In the genomic region with DNA sequence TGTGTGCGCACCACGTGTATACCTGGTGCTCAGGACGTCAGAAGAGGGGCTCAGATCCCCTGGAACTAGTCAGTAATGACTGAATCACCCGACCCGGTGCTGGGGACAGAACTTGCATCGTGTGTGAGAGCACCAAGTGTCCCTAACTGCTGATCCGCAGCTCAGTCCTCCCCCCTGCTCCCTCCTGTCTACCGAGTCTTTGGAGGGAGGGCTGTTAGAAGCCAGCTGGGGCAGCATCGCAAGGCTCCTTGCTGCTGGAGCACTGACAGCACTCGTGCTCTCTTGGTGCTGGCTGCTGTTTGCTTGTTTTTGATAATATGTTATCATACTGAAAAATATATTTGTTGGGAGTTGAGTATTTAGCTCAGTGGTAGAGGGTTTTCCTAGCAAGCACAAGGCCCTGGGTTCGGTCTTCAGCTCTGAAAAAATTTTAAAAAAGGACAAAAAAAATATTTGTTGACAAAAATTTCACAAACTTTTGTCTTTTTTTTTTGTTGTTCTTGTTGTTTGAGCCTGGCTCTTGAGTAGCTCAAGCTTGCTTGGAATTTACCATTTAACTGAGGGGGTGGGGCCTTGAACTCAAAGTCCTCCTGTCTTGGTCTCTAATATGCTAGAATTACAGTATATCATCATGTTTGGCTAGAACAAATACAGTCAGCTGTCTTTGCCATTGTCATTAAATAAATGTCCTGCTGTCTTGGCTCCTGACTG, we compare ENCODE assay signal across 14 mouse cellular contexts.
A peak's percentile ranks its signal among the peaks of the same experiment; 100 is the strongest.
DNase-seq lines count a peak whose midpoint lies in the region; ATAC-seq and TF ChIP-seq lines count a peak whose summit lies in the region.
"Had no signal": no experiment of that assay in that cellular context is flagged by ENCODE, and none has a peak within 500 bp of the region (broad histone marks: within the 10 kb centered on the region; RNA-seq: fewer than 3 reads in every experiment).

No protein-coding gene starts in this region.

- TF ChIP-seq CTCF in left cerebral cortex, adult 2 months (IDR thresholded peaks at IDR 0.05), result no peak

- no peak overlapping the region for H3K27ac ChIP-seq in heart, embryonic 16.5 days (ENCODE audit: low read length)
- H3K27ac ChIP-seq in heart, embryonic 12.5 days (ENCODE audit: poor library complexity, severe bottlenecking), result no peak overlapping the region
- peak overlapping the region; percentile 40 for H3K27ac ChIP-seq in left cerebral cortex, adult 2 months
- peak overlapping the region; percentile 64 for H3K27ac ChIP-seq in liver, embryonic 12.5 days

- H3K4me1 ChIP-seq in heart, embryonic 16.5 days (ENCODE audit: control insufficient read depth, insufficient read depth, low read length), result peaks cover 14% of the 10 kb centered on the region
- H3K4me1 ChIP-seq in heart, embryonic 12.5 days (replicated peaks), result peaks cover 34% of the 10 kb centered on the region
- peaks cover 24% of the 10 kb centered on the region for H3K4me1 ChIP-seq in liver, embryonic 12.5 days

- no peak overlapping the region for H3K4me2 ChIP-seq in heart, embryonic 16.5 days (ENCODE audit: low read depth, low read length)
- H3K4me2 ChIP-seq in heart, embryonic 12.5 days, result no peak overlapping the region
- H3K4me2 ChIP-seq in liver, embryonic 12.5 days, result no peak overlapping the region
- H3K4me2 ChIP-seq: midbrain, embryonic 11.5 days had no signal

- H3K9me3 ChIP-seq in heart, embryonic 16.5 days (replicated peaks; ENCODE audit: control insufficient read depth, low read length), result no peaks in the 10 kb centered on the region
- no peaks in the 10 kb centered on the region for H3K9me3 ChIP-seq in heart, embryonic 12.5 days (replicated peaks)
- H3K9me3 ChIP-seq in liver, embryonic 12.5 days (replicated peaks), result no peaks in the 10 kb centered on the region

- DNase-seq in left cerebral cortex, adult 2 months (ENCODE audit: extremely low spot score in 1 of 2, low spot score in 2 of 2), result no peak
- DNase-seq in left cerebral cortex, adult 8-10 months (ENCODE audit: low spot score in 2 of 2), result no peak
- no peak for DNase-seq in frontal cortex, adult 2 months (ENCODE audit: extremely low spot score in 1 of 2, low spot score in 1 of 2)
- DNase-seq: adrenal gland, postnatal 10 days; forebrain, postnatal 0 days; right cerebral cortex, adult 18-20 months; thymus, postnatal 14 days had no signal

- H3K4me3 ChIP-seq in heart, embryonic 16.5 days (ENCODE audit: low read length), result no peak overlapping the region
- no peak overlapping the region for H3K4me3 ChIP-seq in heart, embryonic 12.5 days
- H3K4me3 ChIP-seq in left cerebral cortex, adult 2 months, result no peak overlapping the region
- H3K4me3 ChIP-seq in liver, embryonic 12.5 days, result no peak overlapping the region

- 0 out of 2 replicates have a peak overlapping the region, but pooled peaks have one; percentile 1 for H3K9ac ChIP-seq in heart, embryonic 16.5 days (ENCODE audit: low read length)
- H3K9ac ChIP-seq in heart, embryonic 12.5 days, result no peak overlapping the region
- no peak overlapping the region for H3K9ac ChIP-seq in liver, embryonic 12.5 days
- H3K9ac ChIP-seq: forebrain, postnatal 0 days had no signal

- 69% methylated on average over 11 of the region's 11 CpGs for WGBS in heart, embryonic 16.5 days
- 77% methylated on average over 11 of the region's 11 CpGs for WGBS in heart, embryonic 12.5 days
- 72% methylated on average over 11 of the region's 11 CpGs for WGBS in liver, embryonic 12.5 days (ENCODE audit: insufficient replicate concordance)

- H3K36me3 ChIP-seq in heart, embryonic 16.5 days (ENCODE audit: control insufficient read depth, insufficient read depth), result peaks cover 7% of the 10 kb centered on the region
- peaks cover 50% of the 10 kb centered on the region for H3K36me3 ChIP-seq in heart, embryonic 12.5 days
- peaks cover 61% of the 10 kb centered on the region for H3K36me3 ChIP-seq in liver, embryonic 12.5 days

- no peak for ATAC-seq in heart, embryonic 16.5 days (replicated peaks; ENCODE audit: extremely low read depth, insufficient read depth, low FRiP score)
- ATAC-seq in heart, embryonic 12.5 days (ENCODE audit: insufficient number of reproducible peaks, low FRiP score), result no peak
- peak; percentile 71; the same call in 1 of the 2 replicates for ATAC-seq in liver, embryonic 12.5 days
- ATAC-seq in megakaryocyte-erythroid progenitor cell, adult 5-6 weeks (replicated peaks; ENCODE audit: low FRiP score, low TSS enrichment, poor library complexity, severe bottlenecking), result peak; percentile 91
- ATAC-seq: CD4-positive, CD25-positive, alpha-beta regulatory T cell, adult 4 months; forebrain, postnatal 0 days; hindbrain, embryonic 16.5 days had no signal

- H3K27me3 ChIP-seq in heart, embryonic 16.5 days (ENCODE audit: control insufficient read depth, insufficient read depth, low read length), result no peaks in the 10 kb centered on the region
- H3K27me3 ChIP-seq in heart, embryonic 12.5 days (replicated peaks), result no peaks in the 10 kb centered on the region
- no peaks in the 10 kb centered on the region for H3K27me3 ChIP-seq in liver, embryonic 12.5 days (replicated peaks)

- intact Hi-C loops in left cerebral cortex, adult 2 months (cut with DNase I), result no loop called here

Comparison
In these comparisons a context has a peak if more than half of its experiments do, and no peak if none do; other contexts are left out.
1. ATAC-seq: peak in liver, embryonic 12.5 days (single experiment) and megakaryocyte-erythroid progenitor cell, adult 5-6 weeks (single experiment); none in heart, embryonic 16.5 days (single experiment) and heart, embryonic 12.5 days (single experiment).
2. H3K27ac ChIP-seq: peak in left cerebral cortex, adult 2 months (single experiment) and liver, embryonic 12.5 days (single experiment); none in heart, embryonic 16.5 days (single experiment) and heart, embryonic 12.5 days (single experiment).